Mouse (Mus musculus) midbrain, postnatal 0 days (tissue): ENCODE results near the gene Ttc30a2. TPM values are rescaled to one million over a fixed set of nuclear protein-coding genes. Genes with fewer than 3 reads are reported as not detected.

ENCODE experiments used
- ATAC-seq: fragments of 200-750 bp; cut with Nextera tagmentation; 2 replicates; pipeline ENCODE4 v1.8.0; 2017; ENCODE audit warnings: moderate number of reproducible peaks, mild to moderate bottlenecking, moderate TSS enrichment, moderate library complexity; ENCODE audit not compliant: low FRiP score
- DNase-seq: peaks from one replicate; pipeline ENCODE4 v3.0.0-alpha.2; 2015; ENCODE audit warnings: low spot score
- H3K27ac ChIP-seq: fragments of 300-500 bp; sonication (generic); 2 replicates; pipeline ENCODE4 v1.5.1; 2014; ENCODE audit warnings: low read depth, mild to moderate bottlenecking, low read length, mixed read lengths
- H3K27me3 ChIP-seq: fragments of 300-500 bp; sonication (generic); 2 replicates; pipeline ENCODE4 v1.6.1; 2014; ENCODE audit warnings: low read length, control low read depth, mixed read lengths; ENCODE audit not compliant: insufficient read depth
- H3K36me3 ChIP-seq: fragments of 300-500 bp; sonication (generic); 2 replicates; pipeline ENCODE4 v1.6.1; 2014; ENCODE audit warnings: low read length, control low read depth, mixed read lengths; ENCODE audit not compliant: insufficient read depth
- H3K4me1 ChIP-seq: fragments of 300-500 bp; sonication (generic); 2 replicates; pipeline ENCODE4 v1.6.1; 2014; ENCODE audit warnings: mild to moderate bottlenecking, control low read depth, antibody characterized with exemption, low read length, mixed read lengths; ENCODE audit not compliant: insufficient read depth
- H3K4me2 ChIP-seq: fragments of 300-500 bp; sonication (generic); 2 replicates; pipeline ENCODE4 v1.6.1; 2014; ENCODE audit warnings: low read depth, mild to moderate bottlenecking, low read length, mixed read lengths; ENCODE audit not compliant: poor library complexity, severe bottlenecking
- H3K4me3 ChIP-seq: fragments of 300-500 bp; sonication (generic); 2 replicates; pipeline ENCODE4 v1.5.1; 2014; ENCODE audit warnings: low read depth, mild to moderate bottlenecking, low read length, moderate library complexity
- H3K9ac ChIP-seq: fragments of 300-500 bp; sonication (generic); replicated peaks from 2 replicates; pipeline ENCODE4 v1.6.1; 2014; ENCODE audit warnings: mild to moderate bottlenecking, low read length, moderate library complexity, mixed read lengths; ENCODE audit not compliant: poor library complexity, severe bottlenecking
- H3K9me3 ChIP-seq: fragments of 300-500 bp; sonication (generic); 2 replicates; pipeline ENCODE4 v1.6.1; 2016; ENCODE audit warnings: low read length, control low read depth
- CTCF ChIP-seq: IDR thresholded peaks from 2 replicates; pipeline ENCODE4 v1.5.1; 2016; ENCODE audit warnings: antibody characterized with exemption, mild to moderate bottlenecking
- WGBS: fragments of 180-500 bp; shearing (Covaris S2); extraction: QIAGEN DNeasy Blood & Tissue Kit; methylation state at CpG from one replicate; pipeline ENCODE4 v1.1.7; 2014; 5-methylcytosine and 5-hydroxymethylcytosine counted together
- polyA plus RNA-seq: library from polyadenylated mRNA; unstranded; fragments of >200 nt; fragmentation: Nextera tagmentation; extraction: Ambion mirVana; gene quantifications from 2 replicates; pipeline ENCODE4 v1.2.1, GENCODE M21; 2015
- total RNA-seq: library from RNA; depleted of rRNA; stranded (reverse); fragments of >200 nt; gene quantifications from 2 replicates; pipeline ENCODE4 v1.2.3, GENCODE M21; 2014

Gene Ttc30a2
- total and polyA plus RNA-seq, 2 experiments from 2014 or later: 0.36 to 1.1 TPM

DNA sequence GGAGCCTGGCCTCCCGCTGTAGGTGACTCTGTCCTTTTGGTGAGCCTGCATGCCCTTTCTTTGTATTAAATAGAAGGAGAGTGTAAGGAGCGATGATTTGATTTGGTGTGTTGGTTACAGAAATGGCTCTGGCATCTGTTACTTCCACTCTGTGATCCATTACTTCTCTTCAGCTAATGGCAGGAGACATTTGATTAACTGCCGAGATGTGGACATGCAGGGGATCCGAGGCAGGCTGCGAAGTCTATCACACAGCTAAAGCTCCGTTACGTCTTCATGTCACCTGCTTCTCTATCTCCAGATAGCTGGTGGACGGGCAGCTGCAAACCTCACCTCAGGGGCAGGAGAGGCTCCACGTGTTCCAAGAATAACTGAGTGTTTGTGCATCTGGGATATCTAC lies 3.8 kb downstream of the Ttc30a2 start:
- Histone ChIP-seq H3K27ac (no peak overlapping the region), H3K4me1 (no peaks in the 10 kb centered on the region), H3K36me3 (no peaks in the 10 kb centered on the region), H3K27me3 (no peaks in the 10 kb centered on the region), H3K4me3 (no peak overlapping the region), H3K4me2 (no peak overlapping the region), H3K9me3 (no peaks in the 10 kb centered on the region), H3K9ac (no peak overlapping the region)
- DNase-seq (no peak), ATAC-seq (no peak)
- TF ChIP-seq CTCF: no peak
- WGBS: 77% methylated on average over 9 of the region's 9 CpGs

DNA sequence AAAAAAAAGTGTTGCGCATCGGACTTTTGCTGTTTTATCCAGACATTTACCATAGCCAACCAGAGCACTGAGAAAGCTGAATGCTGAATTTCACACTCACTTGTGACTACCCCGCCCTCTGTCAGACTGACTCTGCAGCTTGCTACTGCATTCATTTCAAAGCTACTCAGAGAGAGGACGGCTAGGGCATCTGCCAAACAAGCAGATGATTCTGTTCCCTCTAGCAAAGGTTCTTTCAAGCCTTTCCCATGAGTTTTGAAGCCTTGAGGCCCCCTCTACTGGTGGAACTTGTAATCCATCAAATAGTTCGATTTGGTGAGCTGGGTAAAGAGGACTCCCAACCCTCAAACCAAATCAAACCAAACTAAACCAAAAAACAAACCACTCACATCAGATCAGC lies 13.0 kb downstream of the Ttc30a2 start:
- ATAC-seq: peak; percentile 63; the same call in 1 of the 2 replicates
- peak; percentile 89 for DNase-seq
- Histone ChIP-seq H3K4me1 (no peaks in the 10 kb centered on the region; the same call in 1 of the 2 replicates), H3K36me3 (no peaks in the 10 kb centered on the region), H3K4me3 (peak overlapping the region; percentile 16; the same call in 1 of the 2 replicates), H3K9me3 (no peaks in the 10 kb centered on the region), H3K9ac (no peak overlapping the region), H3K27ac (no peak overlapping the region), H3K4me2 (peak overlapping the region; percentile 47), H3K27me3 (no peaks in the 10 kb centered on the region)
- peak; percentile 77 for TF ChIP-seq CTCF
- 22% methylated on average over 5 of the region's 5 CpGs for WGBS

DNA sequence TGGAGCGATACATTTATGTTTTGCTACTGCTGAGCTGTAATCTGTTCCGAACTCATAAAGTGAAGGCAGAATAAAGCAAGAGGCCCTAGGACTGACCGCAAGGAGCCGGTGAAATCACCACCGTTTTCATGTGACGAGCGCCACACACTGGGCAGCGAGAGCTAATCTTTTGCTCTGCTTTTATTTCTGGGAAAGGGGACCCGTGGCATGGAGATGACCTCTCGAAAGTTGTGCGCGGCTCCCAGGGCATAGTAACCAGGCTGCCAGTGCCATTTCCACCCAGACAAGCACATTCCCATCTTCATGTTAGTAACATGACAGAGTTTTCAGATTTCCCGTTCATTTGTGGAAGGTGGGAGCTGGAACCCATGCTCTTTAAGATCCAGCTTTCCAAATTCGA lies 13.5 kb downstream of the Ttc30a2 start:
- no peaks in the 10 kb centered on the region for H3K36me3 ChIP-seq
- 0 out of 2 replicates have a peak overlapping the region, but pooled peaks have one; percentile 19 for H3K9ac ChIP-seq
- no peaks in the 10 kb centered on the region for H3K27me3 ChIP-seq
- H3K4me2 ChIP-seq: peak overlapping the region; percentile 47
- no peaks in the 10 kb centered on the region; the same call in 1 of the 2 replicates for H3K4me1 ChIP-seq
- no peak overlapping the region for H3K27ac ChIP-seq
- no peaks in the 10 kb centered on the region for H3K9me3 ChIP-seq
- peak; percentile 76 for DNase-seq
- peak overlapping the region; percentile 16 for H3K4me3 ChIP-seq
- 11% methylated on average over 14 of the region's 14 CpGs for WGBS
- TF ChIP-seq CTCF: peak; percentile 66
- ATAC-seq: peak; percentile 52; the same call in 1 of the 2 replicates

DNA sequence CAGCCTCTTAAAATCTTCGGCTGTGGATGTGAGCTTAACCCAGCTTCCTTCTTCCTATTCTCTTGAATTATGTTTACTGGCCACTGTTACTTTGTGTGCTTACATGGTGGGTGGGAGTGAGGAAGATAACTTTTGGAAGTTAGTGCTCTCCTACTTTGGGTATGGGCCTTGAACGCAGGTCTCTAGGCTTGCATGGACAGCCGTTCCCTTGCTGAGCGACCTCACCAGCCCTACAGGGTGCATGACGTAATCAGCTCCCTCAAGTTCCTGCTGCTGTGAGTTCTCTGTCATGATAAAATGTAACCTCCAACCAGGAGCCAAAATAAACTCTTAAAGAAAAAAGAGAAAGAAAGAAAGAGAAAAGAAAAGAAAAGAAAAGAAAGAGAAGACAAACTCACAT lies 13.9 kb downstream of the Ttc30a2 start:
- Histone ChIP-seq H3K9me3 (no peaks in the 10 kb centered on the region), H3K36me3 (no peaks in the 10 kb centered on the region), H3K27me3 (no peaks in the 10 kb centered on the region), H3K4me3 (peak overlapping the region; percentile 16; the same call in 1 of the 2 replicates), H3K9ac (no peak overlapping the region), H3K4me2 (peak overlapping the region; percentile 47), H3K27ac (no peak overlapping the region), H3K4me1 (no peaks in the 10 kb centered on the region; the same call in 1 of the 2 replicates)
- TF ChIP-seq CTCF: no peak
- DNase-seq (no peak), ATAC-seq (no peak)
- WGBS: 67% methylated on average over 5 of the region's 5 CpGs

DNA sequence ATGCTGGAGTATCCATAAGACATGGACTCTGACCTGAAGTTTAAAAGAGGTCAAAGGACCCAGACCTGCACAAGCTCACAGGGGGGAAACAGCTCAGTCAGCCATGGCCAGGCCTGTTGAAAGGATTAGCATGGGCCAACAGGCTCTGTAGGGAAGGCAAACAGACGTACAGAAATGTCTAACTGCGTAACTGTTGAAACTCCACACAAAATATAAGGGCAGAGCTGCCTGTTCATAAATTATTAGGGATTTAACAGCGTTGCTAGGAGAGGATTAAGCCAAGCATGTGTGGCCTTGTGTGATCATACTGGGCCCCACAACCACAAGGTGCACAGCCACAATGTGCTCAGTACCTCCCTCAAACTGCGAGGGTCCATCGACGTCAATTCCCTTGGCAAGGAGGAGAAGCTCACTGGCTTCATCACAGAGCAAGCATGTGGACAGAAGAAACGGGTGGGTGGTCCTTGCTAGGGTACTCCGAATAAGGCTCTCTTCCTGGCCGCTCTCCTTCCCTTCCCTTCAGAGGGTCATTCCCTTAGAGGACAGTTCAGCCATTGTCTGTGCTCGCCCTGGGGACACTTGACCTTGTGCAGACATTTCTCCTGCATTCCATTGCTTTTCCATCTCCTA lies 14.6 kb downstream of the Ttc30a2 start:
- ATAC-seq: no peak
- H3K9me3 ChIP-seq: no peaks in the 10 kb centered on the region
- H3K4me3 ChIP-seq: no peak overlapping the region

More for the DNA sequence above, 14.6 kb downstream of the Ttc30a2 start:
- 50% methylated on average over 10 of the region's 10 CpGs for WGBS
- TF ChIP-seq CTCF: no peak
- Histone ChIP-seq H3K9ac (no peak overlapping the region), H3K27ac (no peak overlapping the region), H3K4me2 (no peak overlapping the region), H3K4me1 (no peaks in the 10 kb centered on the region; the same call in 1 of the 2 replicates), H3K27me3 (no peaks in the 10 kb centered on the region), H3K36me3 (no peaks in the 10 kb centered on the region)
- DNase-seq: no peak
